Mouse (Mus musculus): ENCODE data around the gene Auts2.

DNA sequence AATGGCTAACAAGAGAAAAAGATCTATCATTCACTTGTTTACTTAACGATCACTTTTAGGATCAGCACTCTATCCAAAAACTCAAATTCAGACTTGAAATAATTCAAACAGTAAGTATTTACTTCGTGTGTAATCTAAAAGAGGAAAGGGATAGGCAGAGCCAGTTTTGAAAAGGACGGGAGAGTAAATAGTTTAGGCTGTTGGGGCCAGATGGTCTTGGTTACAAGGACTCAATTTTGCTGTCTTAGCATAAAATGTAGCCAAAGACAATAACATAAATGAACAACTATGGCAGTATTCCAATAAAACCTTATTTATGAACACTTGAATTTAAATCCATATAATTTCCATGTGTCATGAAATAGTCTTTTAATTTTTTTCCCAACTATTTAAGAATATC is 57.7 kb downstream of the Auts2 start:
- no peak for TF ChIP-seq EP300 (IDR thresholded peaks at IDR 0.05; ENCODE audit: low read depth)
- no peak for TF ChIP-seq CTCF (IDR thresholded peaks at IDR 0.05; ENCODE audit: low read depth)
